Mouse (Mus musculus) T-helper 2 cell (primary cell): Measurements from ENCODE around the gene Cit.

Experiments used
- in situ Hi-C: fragments of 300-600 bp; cut with MboI, MseI; formaldehyde crosslinking; loops from one replicate; pipeline ENCODE4 v1.15.1; 2025; ENCODE audit warnings: high pct_unique_total_duplicates

Gene Cit

DNA sequence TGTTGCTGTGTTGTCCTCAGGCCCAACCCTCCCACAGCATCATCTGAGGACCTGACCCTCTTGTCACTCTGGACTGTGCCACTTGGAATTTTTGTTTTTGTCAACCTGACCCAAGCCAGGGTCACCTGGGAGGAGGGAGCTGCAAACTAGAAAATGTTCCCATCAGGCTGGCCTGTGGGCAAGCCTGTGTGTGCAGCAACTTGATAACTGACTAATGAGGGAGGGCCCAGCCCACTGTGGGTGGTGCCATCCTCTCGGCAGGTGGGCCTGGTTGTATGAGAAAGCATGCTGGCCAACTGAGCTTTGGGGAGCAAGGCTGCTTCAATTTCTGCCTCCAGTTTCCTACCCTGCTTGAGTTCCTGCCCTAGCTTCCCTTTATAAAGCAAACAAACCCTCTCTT is 113.3 kb downstream of the Cit start:
- in situ Hi-C loops: no loop called here

- in situ Hi-C loops: no loop called here
Measured at GRCm38 (mm10) chr5:115958814-115959213, 113.7 kb downstream of the Cit start.

DNA sequence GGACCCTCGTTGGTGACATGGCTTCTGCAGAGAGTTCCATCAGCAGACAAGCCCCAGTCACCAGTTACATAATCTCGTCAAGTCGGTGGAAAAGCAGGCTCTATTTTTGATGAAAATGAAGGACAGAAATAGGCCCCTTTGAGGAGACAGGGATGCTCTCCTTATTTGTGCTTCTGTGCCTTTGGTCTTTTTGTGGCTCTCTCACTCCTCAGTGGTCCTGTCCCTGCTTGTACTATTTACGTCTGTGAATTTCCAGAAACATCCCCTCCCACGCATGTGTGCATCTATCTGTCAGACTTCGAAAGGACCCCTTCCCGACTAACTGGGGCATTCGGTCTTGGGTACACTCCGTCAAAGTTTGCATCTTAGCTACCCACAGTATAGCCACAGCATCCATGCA is 116.7 kb downstream of the Cit start:
- in situ Hi-C loops: no loop called here

DNA sequence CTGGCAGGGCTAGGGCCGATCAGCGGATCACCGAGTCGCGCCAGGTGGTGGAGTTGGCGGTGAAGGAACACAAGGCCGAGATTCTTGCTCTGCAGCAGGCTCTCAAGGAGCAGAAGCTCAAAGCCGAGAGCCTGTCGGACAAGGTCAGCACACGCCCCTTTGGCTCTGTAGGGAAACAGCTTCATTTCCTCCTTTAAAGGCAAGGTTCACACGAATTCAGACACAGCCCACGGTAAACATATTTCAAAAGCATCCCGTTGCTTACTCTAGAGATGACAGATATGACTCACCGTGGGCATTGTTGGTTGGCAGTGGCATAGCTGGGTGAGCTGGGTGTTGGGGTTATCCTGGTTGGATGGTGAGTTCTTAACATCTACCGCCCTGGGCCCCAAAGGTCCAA is 126.2 kb downstream of the Cit start:
- in situ Hi-C loops: no loop called here

GRCm38 (mm10) chr5:115975672-115976071 is 130.6 kb downstream of the Cit start:
- in situ Hi-C loops: no loop called here

DNA sequence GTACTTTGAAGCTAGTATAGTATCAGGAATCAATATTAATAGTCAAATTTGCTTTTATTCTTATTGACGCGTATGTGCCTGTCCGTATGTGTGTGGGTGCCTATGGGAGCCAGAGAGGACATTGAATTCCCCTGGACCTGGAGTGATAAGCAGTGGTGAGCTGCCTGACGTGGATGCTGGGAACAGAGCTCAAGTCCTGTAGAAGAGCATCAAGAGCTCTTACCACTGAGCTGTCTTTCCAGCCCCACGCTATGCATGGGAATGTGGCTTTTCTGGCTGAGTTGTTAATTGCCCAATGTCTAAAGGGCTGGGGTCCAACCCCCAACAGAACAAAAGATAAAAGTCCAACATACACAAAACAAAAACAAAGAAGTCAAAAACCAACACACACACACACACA is 131.4 kb downstream of the Cit start:
- in situ Hi-C loops: no loop called here

DNA sequence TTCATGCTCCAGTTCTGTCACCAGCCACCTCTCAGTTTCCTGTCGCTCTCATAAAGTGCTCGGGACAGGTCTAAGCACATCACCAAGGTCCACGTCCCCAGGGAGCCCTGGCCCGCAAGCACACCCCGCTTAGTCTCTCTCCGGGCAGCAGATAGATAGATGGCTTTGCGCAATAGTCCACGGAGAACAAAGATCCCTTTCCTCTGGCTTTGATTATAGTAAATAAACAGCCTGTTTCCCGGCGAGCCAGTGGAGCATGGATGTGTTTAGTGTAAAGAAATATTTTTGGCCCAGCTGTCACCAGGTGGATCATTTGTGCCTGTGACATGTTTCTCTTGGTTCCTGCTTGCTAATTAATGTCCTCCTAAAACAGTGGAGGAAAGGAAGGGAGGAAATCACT is 132.2 kb downstream of the Cit start:
- in situ Hi-C loops: no loop called here

DNA sequence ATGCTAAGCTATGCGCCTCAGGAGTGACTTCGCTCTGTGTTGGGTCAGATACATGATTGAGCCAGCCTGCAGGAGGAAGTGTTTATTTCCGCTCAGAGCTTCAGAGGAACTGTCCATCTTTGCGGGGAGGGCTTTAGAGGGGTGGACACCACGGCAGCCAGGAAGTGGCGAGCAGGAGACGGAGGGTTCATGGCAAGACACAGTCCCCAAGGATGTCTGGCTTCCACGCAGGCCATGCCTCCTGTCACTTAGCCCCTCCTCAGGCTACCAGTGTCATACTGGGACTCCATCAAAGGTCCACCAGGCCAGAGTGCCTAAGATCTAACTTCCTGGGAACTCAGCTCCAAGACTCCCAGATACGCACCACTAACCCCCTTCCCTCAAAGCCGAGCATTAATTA is 132.7 kb downstream of the Cit start:
- in situ Hi-C loops: no loop called here

GRCm38 (mm10) chr5:115978255-115978654 is 133.2 kb downstream of the Cit start:
- in situ Hi-C loops: no loop called here

- in situ Hi-C loops: no loop called here
Measured at GRCm38 (mm10) chr5:115979134-115979696, 134.1 kb downstream of the Cit start.

DNA sequence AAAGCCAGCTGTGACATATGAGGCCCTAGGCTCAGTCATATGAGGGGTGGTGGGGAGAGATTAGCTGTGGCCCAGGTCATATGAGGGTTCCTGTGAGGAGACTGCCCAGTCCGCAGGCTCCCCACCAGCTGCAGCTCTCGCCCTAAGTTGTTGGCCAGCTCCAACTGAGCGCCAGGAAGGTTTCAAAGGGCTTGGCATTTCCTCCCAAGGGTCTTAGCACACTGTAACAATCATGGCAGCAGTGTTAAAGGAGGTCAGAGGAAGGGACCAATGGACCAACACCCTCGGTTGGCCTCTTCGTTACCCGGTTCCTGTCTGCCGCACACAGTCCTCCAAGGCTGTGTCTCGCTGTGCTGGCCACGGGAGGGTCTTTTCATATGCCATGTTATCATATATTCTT is 135.5 kb downstream of the Cit start:
- in situ Hi-C loops: no loop called here

GRCm38 (mm10) chr5:115982671-115983373 is 137.7 kb downstream of the Cit start:
- in situ Hi-C loops: no loop called here

GRCm38 (mm10) chr5:115984392-115984791 is 139.3 kb downstream of the Cit start:
- in situ Hi-C loops: no loop called here

- in situ Hi-C loops: no loop called here
Measured at GRCm38 (mm10) chr5:115985101-115985500, 140.0 kb downstream of the Cit start.

- in situ Hi-C loops: no loop called here
Measured at GRCm38 (mm10) chr5:115987284-115987683, 142.2 kb downstream of the Cit start.

DNA sequence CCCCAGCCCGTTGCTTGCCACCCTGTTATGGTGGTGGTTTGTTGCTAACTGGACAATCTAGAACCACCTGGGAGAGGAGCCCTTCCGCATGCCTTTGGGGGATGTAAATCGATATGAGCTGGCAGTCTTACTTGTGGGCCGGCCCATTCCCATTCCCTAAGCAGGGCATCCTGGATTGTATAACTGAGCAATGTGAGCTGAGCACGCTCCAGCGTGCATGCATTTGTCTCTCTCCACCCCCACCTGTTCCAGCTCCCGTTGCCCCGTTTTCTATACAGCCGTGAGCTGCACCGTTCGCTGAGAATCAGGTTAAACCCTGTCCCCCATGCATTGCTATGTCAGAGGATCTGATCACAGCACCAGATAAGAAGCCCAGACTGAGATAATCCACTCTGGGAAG is 146.6 kb downstream of the Cit start:
- in situ Hi-C loops: no loop called here

DNA sequence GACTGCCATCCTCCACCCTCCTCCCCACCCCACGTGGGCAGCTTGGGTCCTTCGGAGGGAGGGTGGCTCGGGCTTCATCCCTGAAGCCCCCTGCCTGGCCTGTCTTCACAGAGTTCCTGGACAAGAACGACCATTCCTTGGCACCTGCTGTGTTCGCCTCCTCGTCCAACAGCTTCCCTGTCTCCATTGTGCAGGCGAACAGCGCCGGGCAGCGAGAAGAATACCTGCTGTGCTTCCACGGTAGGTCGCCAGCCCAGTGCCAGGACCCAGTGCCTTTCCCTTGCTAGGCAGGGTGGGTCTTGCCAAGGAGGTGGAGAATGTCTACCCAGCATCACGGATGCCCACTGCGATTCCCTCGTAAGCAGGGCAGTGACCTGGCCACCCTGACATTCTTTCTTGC is 149.0 kb downstream of the Cit start:
- in situ Hi-C loops: no loop called here

- in situ Hi-C loops: no loop called here
Measured at GRCm38 (mm10) chr5:115997376-115997775, 152.3 kb downstream of the Cit start.

- in situ Hi-C loops: no loop called here
Measured at GRCm38 (mm10) chr5:116003154-116003553, 158.1 kb downstream of the Cit start.

DNA sequence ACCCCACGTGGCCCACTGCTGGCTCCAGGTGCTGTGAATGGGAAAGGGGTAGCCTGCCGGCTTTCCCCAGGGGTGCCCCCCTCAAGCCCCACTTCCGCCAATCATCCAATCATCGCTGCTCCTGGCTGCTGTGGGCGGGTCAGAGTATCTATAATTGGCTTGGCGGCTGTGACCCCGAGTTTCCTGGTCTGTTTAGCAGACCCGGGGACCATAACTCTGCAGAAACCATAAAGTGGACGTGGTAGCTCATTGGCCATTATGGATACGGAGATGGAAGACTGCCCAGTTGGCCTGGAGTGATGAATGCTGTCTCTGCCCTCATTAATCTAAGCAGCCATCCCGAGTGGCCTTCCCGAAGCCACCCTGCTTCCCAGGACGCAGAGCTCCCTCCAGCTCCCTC is 158.7 kb downstream of the Cit start:
- in situ Hi-C loops: no loop called here

DNA sequence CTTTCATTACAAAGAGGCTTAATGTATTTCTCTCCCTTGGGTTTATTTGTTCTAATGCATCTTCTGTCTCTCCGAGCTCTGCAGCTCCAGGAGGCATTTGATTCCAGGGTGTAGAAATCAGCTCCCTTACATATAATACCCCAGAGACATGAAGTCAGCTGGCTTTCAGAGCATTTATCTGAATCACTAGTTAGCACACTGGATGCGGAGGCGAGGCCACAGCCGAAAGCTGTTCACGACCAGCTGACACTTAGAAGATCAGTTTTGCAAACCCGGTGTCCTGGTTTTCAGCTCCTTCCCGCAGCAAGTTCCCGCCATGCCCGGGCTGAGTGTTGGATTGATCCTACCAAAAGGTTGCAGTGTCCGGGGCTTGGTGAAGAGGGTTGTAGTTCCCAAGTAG is 159.2 kb downstream of the Cit start:
- in situ Hi-C loops: no loop called here

- in situ Hi-C loops: no loop called here
Measured at GRCm38 (mm10) chr5:116006324-116007099, 161.4 kb downstream of the Cit start.

DNA sequence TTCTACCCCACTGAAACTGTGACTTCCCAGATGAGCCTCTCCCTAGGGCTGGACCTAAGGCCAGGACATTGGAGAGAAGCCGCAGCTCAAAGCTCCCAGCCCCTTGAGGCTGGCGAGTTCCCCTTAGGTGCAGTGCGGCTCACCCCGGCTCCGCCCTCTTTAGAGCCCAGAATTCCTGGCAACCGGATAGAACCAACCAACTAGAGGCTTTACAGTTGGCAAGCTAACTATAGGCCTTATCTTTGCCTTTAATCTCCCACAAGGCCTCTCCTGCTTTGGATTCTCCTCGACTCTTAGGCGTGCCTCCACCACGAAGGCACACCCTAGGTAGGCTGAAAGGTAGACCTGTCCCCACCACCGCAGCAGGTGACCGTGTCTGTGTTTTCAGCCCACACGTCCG is 162.6 kb downstream of the Cit start:
- in situ Hi-C loops: no loop called here
